Mouse (Mus musculus) cerebellum, adult 9-10 months (tissue): ENCODE measurements around the gene Slc22a4.
"Not testable (repeated sequence)": the region's sequence is repeated elsewhere in the genome, so short reads cannot be mapped to it uniquely, and the experiment has no call there.

Experiments
- DNase-seq: peaks from one replicate; pipeline ENCODE4 v3.0.0; 2022

Gene Slc22a4

GRCm38 (mm10) chr11:54056132-54056531, 28.2 kb upstream of the Slc22a4 start:
- peak; percentile 60 for DNase-seq

DNA sequence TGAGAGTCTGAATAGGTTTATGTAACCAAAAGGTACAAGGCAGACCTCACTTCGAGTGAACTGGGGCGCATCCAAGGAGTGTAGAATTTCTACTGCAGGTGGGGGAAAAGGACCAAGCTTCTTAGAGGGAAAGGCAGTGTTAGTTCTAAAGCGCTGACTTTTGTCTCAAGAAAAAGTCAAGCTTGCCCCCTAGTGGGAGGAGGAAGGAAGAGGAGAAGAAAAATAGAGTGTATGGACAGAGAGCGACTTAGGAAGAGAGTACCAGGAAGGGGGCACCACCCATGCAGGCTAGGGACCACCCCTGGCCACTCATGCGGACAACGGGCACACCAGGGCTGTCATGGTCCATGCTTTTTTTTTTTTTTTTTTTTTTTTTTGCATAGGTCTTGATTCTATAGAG, 26.4 kb upstream of the Slc22a4 start:
- DNase-seq, result peak; percentile 85

- no peak for DNase-seq
These were observed 25.2 kb upstream of the Slc22a4 start for GRCm38 (mm10) chr11:54053090-54053489.

- no peak for DNase-seq
These were observed 24.2 kb upstream of the Slc22a4 start for GRCm38 (mm10) chr11:54052128-54052527.

DNA sequence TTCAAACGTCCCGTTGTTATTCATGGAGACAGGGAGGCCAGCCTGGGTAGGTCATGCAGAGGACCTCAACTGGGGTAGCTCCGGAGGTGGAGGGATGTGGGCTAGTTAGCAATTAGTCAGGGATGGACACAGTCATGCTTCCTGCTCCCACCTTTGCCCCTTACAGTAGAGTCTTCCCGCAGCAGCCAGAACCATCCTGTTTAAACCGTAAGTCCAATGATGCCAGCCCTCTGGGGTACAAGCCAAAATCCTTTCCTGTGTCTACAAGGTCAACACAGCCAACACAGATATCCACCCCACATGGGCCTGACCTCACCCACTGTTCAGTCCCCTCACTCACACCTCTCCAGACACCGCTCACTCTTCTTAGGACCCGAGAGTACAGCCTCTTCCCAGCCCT, 23.3 kb upstream of the Slc22a4 start:
- DNase-seq, result no peak

DNA sequence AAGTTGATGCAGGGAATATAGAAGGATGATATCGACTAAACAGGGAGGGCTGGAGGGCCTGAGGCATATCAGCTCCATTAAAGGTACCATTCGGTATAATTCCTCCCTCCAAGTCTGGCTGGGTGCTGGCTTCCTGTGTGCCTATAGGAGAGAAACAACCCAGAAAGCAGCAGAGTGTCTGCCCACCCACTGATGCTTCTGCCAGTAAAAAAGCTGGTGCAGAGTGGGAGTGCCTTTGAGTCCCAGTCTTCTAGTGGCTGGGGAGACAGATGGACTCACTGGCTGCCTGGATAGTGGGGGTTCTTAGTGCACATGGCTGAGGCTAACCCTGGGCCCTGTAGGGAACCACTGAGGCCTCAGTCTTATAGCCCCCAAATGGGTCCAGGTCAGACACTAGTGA, 22.3 kb upstream of the Slc22a4 start:
- DNase-seq, result no peak

- no peak for DNase-seq
These were observed 12.8 kb upstream of the Slc22a4 start for GRCm38 (mm10) chr11:54040676-54041075.

GRCm38 (mm10) chr11:54032872-54033271, 5.0 kb upstream of the Slc22a4 start:
- not testable (repeated sequence) for DNase-seq

DNA sequence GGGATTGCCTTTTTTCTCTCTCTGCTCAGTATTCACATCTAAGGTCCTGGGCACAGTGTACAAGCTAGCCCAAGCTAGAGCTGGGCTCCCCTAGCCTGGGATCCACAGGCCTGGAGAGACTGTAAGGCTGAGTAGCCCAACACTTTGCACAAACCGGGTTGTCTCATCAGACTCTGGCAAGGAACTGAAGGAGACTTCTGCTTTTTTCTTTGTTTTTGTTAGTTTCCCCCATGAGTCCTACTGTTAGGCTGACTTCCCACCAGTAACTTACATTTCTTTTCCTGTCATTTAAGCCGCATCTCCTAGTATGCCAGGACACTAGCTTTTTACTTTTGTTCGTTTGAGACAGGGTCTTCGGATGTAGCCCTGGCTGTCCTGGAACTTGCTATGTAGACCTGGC, 1.1 kb upstream of the Slc22a4 start:
- DNase-seq, result no peak

DNA sequence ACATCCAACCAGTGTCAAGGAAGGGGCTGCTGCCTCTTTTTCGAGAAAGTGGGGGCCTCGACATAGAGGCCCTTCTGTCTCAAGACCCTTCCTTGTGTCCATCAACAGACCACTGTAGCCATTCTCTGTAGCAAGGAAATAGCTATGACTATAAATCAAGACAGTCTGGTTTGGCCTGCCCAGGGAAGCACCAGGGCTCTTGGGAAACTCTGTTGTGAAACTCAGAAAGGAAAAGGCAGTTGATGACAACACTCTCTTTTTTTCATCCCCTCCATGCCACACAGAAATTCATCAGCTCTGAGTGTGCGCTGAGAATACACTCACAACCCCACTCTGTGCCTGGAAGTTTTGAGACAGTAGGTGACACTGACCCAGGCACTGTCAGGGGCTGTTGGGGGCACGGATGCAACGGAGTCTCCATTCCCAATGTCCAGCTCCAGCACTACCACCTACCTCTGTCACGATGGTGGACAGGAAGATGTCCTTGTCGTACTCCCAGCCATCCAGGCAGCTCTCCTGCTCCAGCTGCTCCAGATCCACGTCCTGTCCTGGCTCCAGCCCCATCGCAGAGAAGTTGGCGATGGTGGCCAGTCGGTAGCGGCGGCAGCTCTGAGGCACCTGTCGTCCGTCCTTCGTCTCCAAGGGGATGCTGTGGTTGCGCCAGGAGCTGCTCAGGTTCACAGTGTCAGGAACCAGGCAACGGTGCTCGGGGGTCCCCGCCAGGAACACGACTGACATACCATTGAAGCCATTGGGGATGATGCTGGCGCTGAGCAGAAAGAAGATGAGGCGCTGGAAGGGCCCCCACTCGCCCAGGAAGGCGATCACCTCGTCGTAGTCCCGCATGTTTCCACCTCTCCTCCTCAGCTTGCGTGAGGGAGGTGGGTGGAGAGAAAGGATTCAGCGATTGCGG, 503 bp downstream of the Slc22a4 start:
- peak; percentile 72 for DNase-seq

DNA sequence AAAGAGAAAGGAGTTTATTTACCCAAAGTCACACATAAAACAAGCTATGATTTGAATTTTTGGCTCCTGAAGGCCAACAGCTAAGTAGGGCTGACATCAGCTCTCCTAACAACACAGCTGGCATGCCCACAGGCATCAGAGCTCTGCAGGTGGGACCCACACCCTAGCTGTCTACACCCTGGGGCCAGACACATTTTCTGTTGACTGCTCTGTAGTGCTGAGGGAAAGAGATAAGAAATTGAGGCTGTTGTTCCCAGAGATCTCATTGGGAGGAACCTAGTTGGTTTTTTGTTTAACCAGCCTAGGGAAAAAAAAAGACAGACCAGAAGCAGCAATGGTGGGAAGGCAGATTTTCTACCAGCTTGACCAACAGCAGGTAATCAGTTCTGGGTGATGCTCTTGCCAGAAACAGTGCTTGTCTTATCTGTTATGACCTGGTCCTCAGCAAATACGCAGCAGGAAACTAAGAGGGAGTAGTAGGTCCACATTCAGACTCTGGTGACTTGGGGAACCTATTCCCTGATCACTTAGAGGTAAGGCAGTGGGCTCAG, 1.3 kb downstream of the Slc22a4 start:
- peak; percentile 77 for DNase-seq

DNA sequence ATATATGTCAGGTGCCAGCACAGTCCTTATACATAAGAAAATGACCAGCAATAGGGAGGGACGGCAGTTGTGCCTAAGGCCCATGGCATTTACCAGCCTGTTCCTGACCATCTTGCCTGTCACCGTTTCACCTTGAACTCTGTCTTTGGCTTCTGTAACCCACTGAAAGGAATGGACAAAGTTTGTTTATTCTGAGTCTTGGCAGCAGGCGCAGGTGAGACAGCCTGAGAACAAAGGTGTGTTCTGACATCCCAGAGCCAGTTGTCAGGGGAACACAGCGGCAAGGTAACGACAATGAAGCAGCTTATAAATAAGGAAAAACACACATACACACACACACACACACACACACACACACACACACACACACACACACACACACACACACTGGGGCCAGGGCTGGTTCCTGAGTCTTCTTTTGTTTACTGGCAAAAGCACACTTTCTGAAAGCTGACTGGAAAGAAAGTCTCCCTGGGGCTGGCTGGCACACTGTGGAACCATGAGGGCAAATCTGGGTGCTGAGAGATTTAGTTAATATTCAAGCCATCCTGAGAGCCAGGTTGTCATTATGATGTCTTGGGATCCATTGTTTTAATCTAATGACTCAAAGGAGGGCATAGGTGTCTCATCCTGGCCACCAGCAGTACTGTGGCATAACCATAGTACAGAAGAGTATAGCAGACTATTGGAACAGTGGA, 6.3 kb downstream of the Slc22a4 start:
- no peak for DNase-seq

DNA sequence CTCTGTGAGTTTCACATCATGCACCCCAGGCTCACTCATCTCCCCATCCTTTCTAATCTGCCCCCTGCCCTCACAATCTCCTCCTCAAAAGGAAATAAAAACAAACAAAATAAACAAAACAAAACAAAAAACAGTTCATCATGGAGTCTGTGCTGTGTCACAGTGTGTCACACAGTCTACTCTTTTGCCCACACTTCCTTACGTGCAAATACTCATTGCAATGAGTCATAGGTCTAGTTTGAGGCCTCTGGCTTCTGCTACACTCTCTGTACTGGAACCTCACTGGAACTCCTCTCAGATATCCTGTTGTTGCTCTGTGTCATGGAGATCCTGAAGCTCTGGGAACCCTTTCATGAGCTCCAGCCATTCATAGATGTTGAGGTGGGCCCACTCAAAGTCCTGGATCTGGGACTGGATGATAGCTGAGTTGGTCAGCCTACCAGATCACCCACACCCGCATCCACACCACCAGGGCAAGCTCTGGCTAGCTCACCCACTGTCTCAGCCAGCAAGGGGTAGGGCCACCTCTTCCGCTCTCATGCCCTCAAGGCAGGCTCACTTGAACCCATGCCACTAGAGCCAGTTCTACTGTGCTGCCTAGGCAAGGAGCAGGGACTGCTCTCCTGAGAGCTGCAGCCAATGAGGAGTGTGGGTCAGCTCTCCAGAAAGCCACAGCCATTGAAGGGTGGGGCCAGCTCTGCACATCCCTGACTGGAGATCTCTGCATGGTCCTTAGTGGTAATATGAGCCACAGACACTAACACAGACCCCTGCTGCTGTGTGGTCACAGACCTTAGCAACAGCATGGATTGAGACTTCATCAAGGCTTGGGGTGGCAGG, 8.8 kb downstream of the Slc22a4 start:
- DNase-seq, result no peak

DNA sequence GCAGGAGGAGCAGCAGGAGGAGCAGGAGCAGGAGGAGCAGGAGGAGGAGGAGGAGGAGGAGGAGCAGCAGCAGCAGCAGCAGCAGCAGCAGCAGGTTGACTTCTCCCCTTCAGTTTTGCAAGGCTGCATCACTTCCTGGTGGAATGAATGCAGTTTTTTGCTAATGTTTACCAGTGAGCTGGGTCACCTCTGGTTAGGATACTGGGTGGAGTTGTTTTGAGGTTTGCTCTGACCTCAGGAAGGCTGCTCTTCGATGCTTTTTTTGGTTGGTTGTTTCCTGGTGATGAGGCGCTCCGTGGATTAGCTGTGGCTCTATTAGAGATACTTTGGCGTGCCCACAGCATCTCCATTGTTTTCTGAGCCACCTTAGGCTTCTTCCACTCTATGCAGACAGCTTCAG, 10.3 kb downstream of the Slc22a4 start:
- no peak for DNase-seq

DNA sequence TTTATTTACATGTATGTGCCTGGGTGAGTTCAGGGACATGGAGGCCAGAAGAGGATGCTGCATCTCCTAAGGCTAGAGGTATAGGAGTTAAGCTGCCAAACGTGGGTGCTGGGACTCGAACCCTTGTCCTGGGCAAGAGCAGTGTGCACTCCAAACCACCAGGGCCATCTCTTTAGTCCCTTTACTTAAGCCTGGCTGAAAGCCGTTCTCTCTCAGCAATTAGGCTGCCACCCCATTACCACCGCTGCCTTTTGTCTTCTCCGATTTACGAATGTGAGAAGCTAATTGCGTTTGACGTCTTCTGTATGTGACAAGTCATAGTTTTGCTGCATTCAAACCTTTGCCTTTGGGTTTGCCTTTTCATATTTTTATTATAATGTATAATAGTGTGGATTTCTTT, 11.8 kb downstream of the Slc22a4 start:
- peak; percentile 22 for DNase-seq

- no peak for DNase-seq
These were observed 14.9 kb downstream of the Slc22a4 start for GRCm38 (mm10) chr11:54012961-54013360.

GRCm38 (mm10) chr11:54011255-54011654, 16.6 kb downstream of the Slc22a4 start:
- DNase-seq, result no peak

- no peak for DNase-seq
These were observed 19.4 kb downstream of the Slc22a4 start for GRCm38 (mm10) chr11:54008416-54008920.

DNA sequence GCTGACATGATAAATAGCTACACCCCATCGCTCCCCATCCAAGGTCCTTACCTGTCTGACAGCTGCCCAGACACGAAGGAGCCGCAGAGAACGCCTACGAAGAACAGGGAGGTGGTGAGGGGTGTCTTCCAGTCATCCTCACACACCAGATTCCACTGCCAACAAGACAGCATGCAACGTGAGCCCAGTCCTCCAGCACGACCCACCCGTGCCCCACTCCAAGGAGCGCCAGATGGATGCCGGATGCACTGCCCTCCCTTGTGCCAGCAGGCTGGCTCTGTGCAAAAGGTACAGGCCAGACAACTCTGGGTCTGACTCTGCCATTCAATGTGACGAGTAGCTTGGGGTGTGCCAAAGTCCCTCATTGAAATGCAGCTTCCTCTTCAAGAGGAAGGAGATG, 20.2 kb downstream of the Slc22a4 start:
- peak; percentile 92 for DNase-seq

GRCm38 (mm10) chr11:54006901-54007300, 21.0 kb downstream of the Slc22a4 start:
- peak; percentile 83 for DNase-seq

DNA sequence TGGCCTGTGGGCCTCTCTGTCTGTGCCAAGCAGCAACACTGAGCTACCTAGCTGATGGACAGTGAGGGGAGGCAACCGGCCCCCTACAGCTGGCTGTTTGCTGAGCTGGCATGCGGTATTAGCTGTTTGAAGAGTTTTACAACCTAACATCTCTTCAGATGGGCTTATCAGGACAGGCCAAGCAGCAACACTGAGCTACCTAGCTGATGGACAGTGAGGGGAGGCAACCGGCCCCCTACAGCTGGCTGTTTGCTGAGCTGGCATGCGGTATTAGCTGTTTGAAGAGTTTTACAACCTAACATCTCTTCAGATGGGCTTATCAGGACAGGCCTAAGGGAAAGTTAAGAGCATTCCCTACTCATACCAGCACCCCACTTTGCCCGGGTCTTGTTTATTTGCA, 21.5 kb downstream of the Slc22a4 start:
- not testable (repeated sequence) for DNase-seq

DNA sequence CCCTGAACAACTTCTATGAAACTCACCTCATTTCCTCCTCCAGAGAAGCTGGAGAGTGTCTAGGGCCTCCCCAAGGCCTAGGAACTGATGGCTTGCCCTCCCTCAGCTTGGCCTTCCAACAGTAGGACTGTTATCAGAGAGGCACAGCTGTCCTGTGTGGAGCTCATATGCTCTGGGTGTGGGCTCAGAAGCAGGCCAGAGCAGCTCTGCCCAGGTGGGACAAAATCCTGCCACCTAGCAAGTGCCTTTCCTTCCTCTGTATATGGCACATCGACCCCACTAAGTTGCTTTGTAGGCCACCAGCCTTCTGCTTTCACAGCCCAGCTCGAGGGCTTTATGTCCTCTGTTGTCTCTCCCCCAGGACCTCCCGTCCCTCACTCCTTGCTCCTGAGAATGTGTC, 23.2 kb downstream of the Slc22a4 start:
- no peak for DNase-seq

DNA sequence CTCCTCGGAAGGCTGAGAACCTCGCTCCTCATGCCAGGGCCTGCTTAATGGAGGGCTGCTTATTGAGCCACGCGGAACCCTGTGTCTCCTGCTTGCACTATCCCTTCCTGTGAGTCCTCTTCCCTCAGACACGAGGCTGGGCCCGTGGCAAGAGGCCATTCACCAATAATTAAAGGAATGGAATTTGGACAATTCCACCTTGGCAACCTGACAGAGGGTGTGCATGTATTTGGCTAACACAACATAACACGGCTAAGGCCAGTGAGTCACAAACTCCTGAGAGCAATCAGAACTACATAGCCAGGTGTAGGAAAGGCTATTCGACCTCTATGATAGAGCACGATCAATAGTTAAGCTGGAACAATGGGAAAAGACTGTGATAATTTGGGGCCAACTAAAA, 23.7 kb downstream of the Slc22a4 start:
- DNase-seq, result peak; percentile 71
